Mouse (Mus musculus) embryonic facial prominence, embryonic 10.5 days (tissue): ENCODE results near the gene Scp2d1. TPM values are rescaled to one million over a fixed set of nuclear protein-coding genes. Genes with fewer than 3 reads are reported as not detected.
"Not testable (repeated sequence)": the region's sequence is repeated elsewhere in the genome, so short reads cannot be mapped to it uniquely, and the experiment has no call there.

Source experiments
- DNase-seq: peaks from one replicate; pipeline ENCODE4 v3.0.0-alpha.2; 2017; ENCODE audit warnings: low spot score
- H3K27ac ChIP-seq: fragments of 300-500 bp; sonication (generic); replicated peaks from 2 replicates; pipeline ENCODE4 v1.5.1; 2016; ENCODE audit warnings: mild to moderate bottlenecking
- H3K27me3 ChIP-seq: fragments of 300-500 bp; sonication (generic); replicated peaks from 2 replicates; pipeline ENCODE4 v1.6.1; 2016; ENCODE audit warnings: low read depth, mild to moderate bottlenecking; ENCODE audit not compliant: poor library complexity, severe bottlenecking
- H3K36me3 ChIP-seq: fragments of 300-500 bp; sonication (generic); replicated peaks from 2 replicates; pipeline ENCODE4 v1.6.1; 2016; ENCODE audit warnings: mild to moderate bottlenecking, moderate library complexity
- H3K4me1 ChIP-seq: fragments of 300-500 bp; sonication (generic); 2 replicates; pipeline ENCODE4 v1.6.1; 2016
- H3K4me3 ChIP-seq: fragments of 300-500 bp; sonication (generic); 2 replicates; pipeline ENCODE4 v1.5.1; 2016; ENCODE audit warnings: mild to moderate bottlenecking, moderate library complexity
- H3K9me3 ChIP-seq: fragments of 300-500 bp; sonication (generic); 2 replicates; pipeline ENCODE4 v1.6.1; 2016; ENCODE audit warnings: mild to moderate bottlenecking
- WGBS: fragments of 180-500 bp; shearing (Covaris S2); methylation state at CpG from one replicate; pipeline ENCODE4 v1.1.7; 2016; 5-methylcytosine and 5-hydroxymethylcytosine counted together
- polyA plus RNA-seq: library from polyadenylated mRNA; unstranded; fragments of >200 nt; fragmentation: Nextera tagmentation; extraction: Ambion mirVana; gene quantifications from 2 replicates; pipeline ENCODE4 v1.2.1, GENCODE M21; 2016

The Scp2d1 gene
- not detected in 2 replicates for polyA plus RNA-seq

- not testable (repeated sequence) for H3K9me3 ChIP-seq, H3K36me3 ChIP-seq, DNase-seq, H3K4me1 ChIP-seq, H3K27me3 ChIP-seq, H3K4me3 ChIP-seq, H3K27ac ChIP-seq
- 85% methylated on average over 6 of the region's 6 CpGs for WGBS
Measured at GRCm38 (mm10) chr2:144823356-144823755, at the start of gene Scp2d1. Gene Scp2d1, plus strand, starts transcription at chr2:144823656.

- H3K27ac ChIP-seq, result no peak overlapping the region
- no peaks in the 10 kb centered on the region for H3K27me3 ChIP-seq
- no peaks in the 10 kb centered on the region; the same call in 1 of the 2 replicates for H3K4me1 ChIP-seq
- no peak for DNase-seq
- WGBS, result 79% methylated on average over 8 of the region's 8 CpGs
- no peak overlapping the region for H3K4me3 ChIP-seq
- no peaks in the 10 kb centered on the region for H3K36me3 ChIP-seq
- H3K9me3 ChIP-seq, result no peaks in the 10 kb centered on the region
Measured at GRCm38 (mm10) chr2:144774636-144775160, 48.8 kb upstream of the Scp2d1 start.

- no peaks in the 10 kb centered on the region for H3K36me3 ChIP-seq
- no peak overlapping the region for H3K4me3 ChIP-seq
- H3K9me3 ChIP-seq, result no peaks in the 10 kb centered on the region
- H3K27ac ChIP-seq, result no peak overlapping the region
- H3K4me1 ChIP-seq, result no peaks in the 10 kb centered on the region; the same call in 1 of the 2 replicates
- H3K27me3 ChIP-seq, result no peaks in the 10 kb centered on the region
- DNase-seq, result no peak
- 86% methylated on average over 4 of the region's 4 CpGs for WGBS
Measured at GRCm38 (mm10) chr2:144775626-144776025, 47.8 kb upstream of the Scp2d1 start.

GRCm38 (mm10) chr2:144779263-144779662 is 44.2 kb upstream of the Scp2d1 start:
- no peaks in the 10 kb centered on the region for H3K9me3 ChIP-seq
- WGBS, result 92% methylated on average over 7 of the region's 7 CpGs
- DNase-seq, result no peak
- no peaks in the 10 kb centered on the region for H3K27me3 ChIP-seq
- no peak overlapping the region for H3K27ac ChIP-seq
- no peaks in the 10 kb centered on the region for H3K4me1 ChIP-seq
- H3K36me3 ChIP-seq, result no peaks in the 10 kb centered on the region
- H3K4me3 ChIP-seq, result no peak overlapping the region

- no peak for DNase-seq
Measured at GRCm38 (mm10) chr2:144780731-144781130, 42.7 kb upstream of the Scp2d1 start.

GRCm38 (mm10) chr2:144781871-144782270 is 41.6 kb upstream of the Scp2d1 start:
- DNase-seq, result no peak
- H3K27me3 ChIP-seq, result no peaks in the 10 kb centered on the region
- no peaks in the 10 kb centered on the region for H3K36me3 ChIP-seq
- H3K9me3 ChIP-seq, result no peaks in the 10 kb centered on the region
- H3K4me1 ChIP-seq, result no peaks in the 10 kb centered on the region
- H3K4me3 ChIP-seq, result no peak overlapping the region
- 68% methylated on average over 3 of the region's 3 CpGs for WGBS
- no peak overlapping the region for H3K27ac ChIP-seq

More at GRCm38 (mm10) chr2:144780731-144781130, 42.7 kb upstream of the Scp2d1 start:
- Histone ChIP-seq H3K9me3 (no peaks in the 10 kb centered on the region), H3K36me3 (no peaks in the 10 kb centered on the region), H3K4me3 (no peak overlapping the region), H3K27ac (no peak overlapping the region), H3K4me1 (no peaks in the 10 kb centered on the region), H3K27me3 (no peaks in the 10 kb centered on the region)
- WGBS, result 51% methylated on average over 5 of the region's 5 CpGs

- WGBS, result 77% methylated on average over 4 of the region's 4 CpGs
- no peaks in the 10 kb centered on the region for H3K36me3 ChIP-seq
- no peaks in the 10 kb centered on the region for H3K4me1 ChIP-seq
- H3K27me3 ChIP-seq, result no peaks in the 10 kb centered on the region
- DNase-seq, result no peak
- no peaks in the 10 kb centered on the region for H3K9me3 ChIP-seq
- H3K27ac ChIP-seq, result no peak overlapping the region
- H3K4me3 ChIP-seq, result no peak overlapping the region
Measured at GRCm38 (mm10) chr2:144782481-144782880, 41.0 kb upstream of the Scp2d1 start.

GRCm38 (mm10) chr2:144783190-144783589 is 40.3 kb upstream of the Scp2d1 start:
- WGBS, result 97% methylated on average over 1 of the region's 1 CpGs
- Histone ChIP-seq H3K9me3 (no peaks in the 10 kb centered on the region), H3K27me3 (no peaks in the 10 kb centered on the region), H3K4me3 (no peak overlapping the region), H3K4me1 (no peaks in the 10 kb centered on the region), H3K36me3 (no peaks in the 10 kb centered on the region), H3K27ac (no peak overlapping the region)
- DNase-seq, result no peak

GRCm38 (mm10) chr2:144783831-144784230 is 39.6 kb upstream of the Scp2d1 start:
- Histone ChIP-seq H3K4me1 (no peaks in the 10 kb centered on the region), H3K36me3 (no peaks in the 10 kb centered on the region), H3K27me3 (no peaks in the 10 kb centered on the region), H3K27ac (no peak overlapping the region), H3K9me3 (no peaks in the 10 kb centered on the region), H3K4me3 (no peak overlapping the region)
- DNase-seq, result no peak
- WGBS, result 93% methylated on average over 6 of the region's 6 CpGs

- Histone ChIP-seq H3K4me1 (no peaks in the 10 kb centered on the region), H3K9me3 (no peaks in the 10 kb centered on the region), H3K27ac (no peak overlapping the region), H3K36me3 (no peaks in the 10 kb centered on the region), H3K27me3 (no peaks in the 10 kb centered on the region), H3K4me3 (no peak overlapping the region)
- WGBS, result 82% methylated on average over 14 of the region's 14 CpGs
- no peak for DNase-seq
Measured at GRCm38 (mm10) chr2:144791671-144792294, 31.7 kb upstream of the Scp2d1 start.

- Histone ChIP-seq H3K9me3 (no peaks in the 10 kb centered on the region), H3K27ac (no peak overlapping the region), H3K4me1 (peaks cover 3% of the 10 kb centered on the region; the same call in 1 of the 2 replicates), H3K27me3 (no peaks in the 10 kb centered on the region), H3K36me3 (no peaks in the 10 kb centered on the region), H3K4me3 (no peak overlapping the region)
- 66% methylated on average over 8 of the region's 8 CpGs for WGBS
- no peak for DNase-seq
Measured at GRCm38 (mm10) chr2:144797515-144797914, 25.9 kb upstream of the Scp2d1 start.

GRCm38 (mm10) chr2:144807766-144808754 is 15.4 kb upstream of the Scp2d1 start:
- H3K27me3 ChIP-seq, result no peaks in the 10 kb centered on the region

More at GRCm38 (mm10) chr2:144807766-144808754, 15.4 kb upstream of the Scp2d1 start:
- WGBS, result 61% methylated on average over 15 of the region's 15 CpGs
- Histone ChIP-seq H3K4me1 (peaks cover 11% of the 10 kb centered on the region), H3K9me3 (no peaks in the 10 kb centered on the region), H3K27ac (no peak overlapping the region), H3K4me3 (no peak overlapping the region), H3K36me3 (no peaks in the 10 kb centered on the region)
- no peak for DNase-seq
